Mouse (Mus musculus): ENCODE data around the gene Asf1b. TPM values are rescaled to one million over a fixed set of nuclear protein-coding genes. Genes with fewer than 3 reads are reported as not detected.
A peak's percentile ranks its signal among the peaks of the same experiment; 100 is the strongest.
"Not testable (repeated sequence)": the region's sequence is repeated elsewhere in the genome, so short reads cannot be mapped to it uniquely, and the experiment has no call there.

Gene Asf1b
- total RNA-seq, 2 experiments from 2014 or later: 3.4 to 4.5 TPM

DNA sequence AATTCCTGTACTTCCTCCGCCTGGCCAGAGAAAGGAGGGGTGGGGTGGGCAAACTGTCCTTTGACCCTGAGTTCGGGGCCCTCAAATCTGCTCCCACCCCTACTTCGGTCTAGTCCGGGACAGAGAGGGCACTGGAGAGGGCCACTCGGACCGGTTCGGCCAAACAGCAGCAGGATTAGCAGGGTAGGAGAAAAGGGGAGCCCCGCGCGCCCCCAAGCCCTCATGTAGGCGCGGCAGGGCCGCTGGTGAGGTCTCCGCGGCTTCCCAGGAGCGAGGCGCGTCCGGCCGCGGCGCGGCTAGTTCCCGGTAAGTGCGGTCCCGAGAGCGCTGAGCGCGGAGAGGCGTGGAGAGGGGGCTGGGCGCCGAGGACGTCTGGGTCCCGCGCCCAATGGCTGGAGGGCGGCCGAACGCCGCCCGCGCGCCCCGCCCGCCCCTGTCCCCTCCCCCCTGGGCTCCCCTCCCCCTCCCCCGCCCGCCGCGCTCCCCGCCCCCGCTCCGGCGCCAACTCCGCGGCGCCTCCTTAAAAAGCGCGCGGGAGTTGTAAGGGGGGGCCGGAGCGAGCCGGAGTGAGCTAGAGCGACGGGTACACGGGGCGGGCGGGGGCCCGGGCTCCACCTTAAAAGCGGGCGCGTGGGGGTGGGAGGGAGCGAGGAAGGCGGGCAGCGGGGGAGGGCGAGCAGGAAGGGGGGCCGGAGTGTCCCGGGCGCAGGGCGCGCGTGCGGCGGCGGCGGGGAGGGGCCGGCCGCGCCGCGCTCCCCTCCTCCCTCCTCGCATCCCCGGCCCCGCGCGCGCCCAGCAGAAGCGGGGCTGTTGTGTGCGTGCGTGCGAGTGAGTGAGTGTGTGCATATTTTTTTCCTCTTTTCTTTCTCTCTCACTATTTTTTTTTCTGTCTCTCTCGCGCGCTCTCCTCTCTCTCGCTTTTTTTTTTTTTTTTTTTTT is 41.5 kb downstream of the Asf1b start:
- peak; percentile 93 to 97 for DNase-seq

DNA sequence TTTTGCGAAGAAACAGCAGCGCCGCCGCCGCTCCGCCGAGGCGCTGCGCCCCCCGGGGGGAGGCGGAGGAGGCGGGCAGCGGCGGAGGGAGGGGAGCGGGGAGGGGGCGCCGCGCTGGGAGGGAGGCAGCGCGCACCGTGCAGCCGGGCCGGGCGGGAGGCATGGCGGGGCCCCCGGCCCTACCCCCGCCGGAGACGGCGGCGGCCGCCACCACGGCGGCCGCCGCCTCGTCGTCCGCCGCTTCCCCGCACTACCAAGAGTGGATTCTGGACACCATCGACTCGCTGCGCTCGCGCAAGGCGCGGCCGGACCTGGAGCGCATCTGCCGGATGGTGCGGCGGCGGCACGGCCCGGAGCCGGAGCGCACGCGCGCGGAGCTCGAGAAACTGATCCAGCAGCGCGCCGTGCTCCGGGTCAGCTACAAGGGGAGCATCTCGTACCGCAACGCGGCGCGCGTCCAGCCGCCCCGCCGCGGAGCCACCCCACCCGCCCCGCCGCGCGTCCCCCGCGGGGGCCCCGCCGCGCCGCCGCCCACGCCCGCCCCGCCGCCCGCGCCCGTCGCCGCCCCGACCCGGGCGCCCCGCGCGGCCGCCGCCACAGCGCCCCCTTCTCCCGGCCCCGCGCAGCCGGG is 42.3 kb downstream of the Asf1b start, which contains the start of gene Samd1:
Samd1 (plus strand) TSS at position 162 of the 631 bp plus-strand sequence.
- peak; percentile 61 to 74 for DNase-seq

DNA sequence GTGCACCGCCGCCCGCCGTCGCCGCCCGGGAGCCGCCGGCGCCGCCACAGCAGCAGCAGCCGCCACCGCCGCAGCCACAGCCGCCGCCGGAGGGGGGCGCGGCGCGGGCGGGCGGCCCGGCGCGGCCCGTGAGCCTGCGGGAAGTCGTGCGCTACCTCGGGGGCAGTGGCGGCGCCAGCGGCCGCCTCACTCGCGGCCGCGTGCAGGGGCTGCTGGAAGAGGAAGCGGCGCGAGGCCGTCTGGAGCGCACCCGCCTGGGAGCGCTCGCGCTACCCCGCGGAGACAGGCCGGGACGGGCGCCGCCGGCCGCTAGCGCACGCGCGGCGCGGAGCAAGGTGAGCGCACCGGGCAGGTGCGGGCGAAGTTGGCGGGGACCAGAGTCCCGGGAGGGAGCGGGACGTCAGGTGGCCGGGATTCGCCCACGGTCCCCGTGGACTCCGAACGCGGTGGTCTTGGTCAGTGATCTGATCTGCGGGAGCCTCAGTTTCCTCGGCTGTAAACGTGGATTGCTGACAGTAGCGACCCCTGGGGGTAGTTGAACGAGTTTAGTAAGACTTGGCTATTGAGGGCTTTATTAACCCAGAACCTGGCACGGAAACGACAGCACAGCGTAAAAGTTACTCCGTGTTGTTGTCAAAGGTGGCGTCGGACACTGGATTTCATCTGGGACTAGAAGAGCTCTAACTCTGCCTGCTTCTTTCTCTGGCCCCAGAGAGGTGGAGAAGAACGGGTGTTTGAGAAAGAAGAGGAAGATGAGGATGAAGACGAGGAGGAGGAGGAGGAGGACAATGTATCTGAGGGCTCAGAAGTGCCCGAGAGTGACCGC is 43.1 kb downstream of the Asf1b start:
- DNase-seq: peak; percentile 55 to 73

DNA sequence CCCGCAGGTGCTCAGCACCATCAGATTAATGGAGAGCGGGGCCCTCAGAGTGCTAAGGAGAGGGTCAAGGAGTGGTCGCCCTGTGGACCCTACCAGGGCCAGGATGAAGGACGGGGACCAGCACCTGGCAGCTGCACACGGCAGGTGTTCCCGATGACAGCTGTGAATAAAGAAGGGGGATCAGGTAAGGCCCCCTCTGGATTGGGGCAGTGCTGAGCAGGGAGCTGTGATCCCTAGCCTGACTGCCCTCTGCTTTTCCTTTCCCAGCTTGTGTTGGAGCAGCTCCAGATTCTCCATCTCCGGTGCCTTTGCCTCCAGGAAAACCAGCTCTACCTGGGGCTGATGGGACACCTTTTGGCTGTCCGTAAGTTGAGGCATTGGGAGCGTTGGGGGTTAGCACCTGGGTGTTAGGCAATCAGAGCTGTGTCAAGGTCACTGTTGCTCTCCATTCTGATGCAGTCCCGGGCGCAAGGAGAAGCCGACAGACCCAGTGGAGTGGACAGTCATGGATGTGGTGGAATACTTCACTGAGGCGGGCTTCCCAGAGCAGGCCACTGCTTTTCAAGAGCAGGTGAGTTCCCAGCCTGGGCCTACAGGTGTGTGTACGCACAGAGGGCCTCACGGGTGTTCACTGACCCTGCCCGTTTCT is 43.9 kb downstream of the Asf1b start:
- DNase-seq: no peak

DNA sequence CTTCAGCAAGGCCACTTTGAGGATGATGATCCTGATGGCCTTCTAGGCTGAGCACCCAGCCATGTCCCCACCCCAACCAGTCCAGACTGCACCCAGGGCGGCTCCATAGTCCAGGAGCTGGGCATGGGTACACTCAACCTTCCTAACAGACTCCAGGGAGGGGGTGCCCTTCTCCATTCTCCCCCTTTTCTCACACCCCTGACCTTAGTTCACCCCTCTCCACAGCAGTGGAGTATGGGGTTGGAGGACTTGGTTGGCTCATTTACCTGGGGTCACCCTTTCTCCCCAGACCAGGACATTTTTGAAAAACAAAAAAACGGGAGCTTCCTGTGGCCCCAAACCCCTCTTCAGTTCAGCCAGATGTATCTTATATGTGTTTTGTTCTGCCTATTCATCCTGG is 44.5 kb downstream of the Asf1b start:
- no peak for DNase-seq

DNA sequence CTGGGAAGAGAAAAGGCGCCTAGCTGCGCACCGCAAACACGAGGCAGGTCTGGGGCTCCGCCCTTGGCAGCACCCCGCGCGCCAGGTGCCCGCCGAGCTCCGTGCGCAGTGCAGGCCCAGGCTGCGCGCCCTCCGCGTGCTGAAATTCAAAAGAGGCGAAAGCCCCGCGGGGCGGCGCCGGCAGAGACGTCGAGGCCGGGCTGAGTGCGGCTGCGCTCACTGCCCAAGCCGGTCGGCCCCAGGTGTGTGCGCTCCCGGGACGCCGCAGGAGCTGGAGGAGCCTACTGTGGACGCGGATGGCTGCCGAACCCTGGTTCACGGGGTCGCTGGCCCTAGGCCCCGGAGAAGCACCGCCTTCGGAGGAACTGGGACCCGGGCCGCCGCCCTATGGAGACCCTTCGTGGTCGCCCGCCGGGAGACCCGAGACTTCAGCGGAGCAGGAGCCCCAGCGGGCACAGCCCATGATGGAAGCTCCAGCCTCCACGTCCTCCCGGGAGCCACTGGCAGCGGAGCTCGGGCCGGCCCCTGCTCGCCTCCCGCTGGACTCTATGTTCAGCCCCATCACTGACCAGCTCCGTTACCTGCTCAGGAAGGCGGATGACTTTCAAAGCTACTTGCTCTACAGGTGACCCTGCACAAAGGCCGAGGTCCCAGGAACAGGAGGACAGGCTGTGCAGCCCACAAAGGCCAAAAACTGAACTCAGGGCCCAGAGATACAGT is 46.1 kb downstream of the Asf1b start, which contains the start of gene 1700067K01Rik:
1700067K01Rik (plus strand) TSS at position 222 of the 720 bp plus-strand sequence.
- DNase-seq: no peak

DNA sequence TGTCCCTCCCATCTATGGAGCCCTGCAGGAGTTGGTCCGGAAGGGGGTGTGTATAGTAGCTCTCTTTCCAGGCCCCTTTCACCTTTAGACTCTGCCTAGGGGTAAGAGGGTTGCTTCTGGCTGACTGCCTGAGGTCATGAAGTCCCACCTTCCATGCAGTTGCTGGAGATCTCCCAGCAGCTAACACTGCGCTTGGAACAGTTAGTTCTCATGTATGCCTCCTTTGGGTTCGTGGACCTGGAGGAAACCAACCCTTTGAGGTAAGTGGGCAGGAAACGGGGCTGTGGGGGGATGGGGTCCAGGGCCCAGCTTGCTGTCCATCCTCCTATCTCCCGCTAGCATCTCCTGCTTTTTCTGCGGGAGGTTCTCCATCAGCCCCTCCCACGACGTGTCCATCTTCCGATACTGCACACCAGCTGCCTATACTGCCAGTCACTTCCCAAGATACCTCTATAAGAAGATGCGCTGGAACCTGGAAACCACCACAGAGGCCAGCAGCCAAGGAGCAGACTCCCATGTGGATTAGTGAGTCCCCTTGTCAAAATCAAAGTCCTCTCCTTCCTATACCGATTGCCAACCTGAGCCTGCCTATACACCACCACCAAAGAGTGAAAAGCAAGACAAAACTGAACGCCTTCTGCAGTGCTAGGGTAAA is 47.8 kb downstream of the Asf1b start:
- DNase-seq: no peak

DNA sequence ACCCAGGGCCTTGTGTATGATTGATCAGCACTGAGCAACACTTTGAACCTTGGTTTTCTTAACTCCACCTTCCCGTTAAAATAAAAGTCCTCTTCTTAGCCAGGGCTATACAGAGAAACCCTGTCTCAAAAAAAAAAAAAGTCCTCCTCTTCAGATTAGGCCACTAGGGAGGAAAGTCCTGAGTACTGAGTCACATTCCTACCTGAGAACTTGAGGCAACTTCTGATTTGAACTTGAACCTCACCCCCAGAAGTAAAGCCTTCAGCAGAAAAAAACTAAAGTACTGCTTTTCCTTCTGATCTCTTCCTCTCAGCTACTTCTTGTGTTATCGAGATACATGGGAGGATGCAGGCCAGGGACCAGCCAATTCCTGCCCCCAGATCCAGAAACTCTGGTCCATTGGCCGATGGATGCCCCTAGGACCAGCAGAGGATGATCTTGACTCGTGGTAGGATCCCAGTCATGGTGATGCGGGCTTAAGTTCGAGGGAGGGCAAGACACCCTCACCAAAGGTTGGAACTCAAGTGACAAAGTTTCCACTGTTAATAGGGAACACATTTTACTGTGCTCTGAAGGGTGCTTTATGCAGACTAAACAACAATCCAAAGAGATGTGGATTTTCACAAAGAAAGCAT is 48.4 kb downstream of the Asf1b start:
- DNase-seq: no peak

DNA sequence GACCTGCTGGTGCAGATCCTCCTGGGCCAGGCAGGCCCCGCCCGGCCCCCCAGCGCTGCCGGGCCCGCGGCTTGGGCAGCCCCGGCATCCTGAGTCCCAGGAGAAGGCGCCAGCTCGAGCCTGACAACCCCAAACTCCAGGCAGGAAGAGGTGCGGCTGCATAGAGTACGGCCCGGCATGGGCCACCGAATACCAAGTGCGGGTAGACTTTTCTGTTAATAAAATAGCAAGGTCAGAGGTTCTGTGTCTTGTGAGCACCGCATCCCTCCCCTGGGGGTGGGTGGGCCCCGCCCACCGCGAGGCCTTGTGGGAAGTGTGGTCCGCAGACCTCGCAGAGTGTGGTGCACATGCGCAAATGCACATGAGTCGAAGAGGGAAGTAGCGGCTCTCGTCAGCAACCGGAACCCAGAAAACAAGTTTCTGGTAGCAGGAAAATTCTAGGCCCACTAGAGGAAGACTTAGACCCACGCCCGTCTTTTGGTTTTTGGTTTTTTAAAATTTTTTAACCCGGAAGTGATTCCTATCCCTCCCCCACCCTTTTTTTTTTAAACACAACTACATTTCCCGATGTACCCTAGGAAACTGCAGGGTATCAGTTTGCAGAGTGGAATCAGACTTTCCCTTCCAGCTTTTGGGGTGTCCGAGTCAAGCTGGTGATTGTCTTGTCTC is 49.4 kb downstream of the Asf1b start:
- DNase-seq: peak; percentile 97 to 98

DNA sequence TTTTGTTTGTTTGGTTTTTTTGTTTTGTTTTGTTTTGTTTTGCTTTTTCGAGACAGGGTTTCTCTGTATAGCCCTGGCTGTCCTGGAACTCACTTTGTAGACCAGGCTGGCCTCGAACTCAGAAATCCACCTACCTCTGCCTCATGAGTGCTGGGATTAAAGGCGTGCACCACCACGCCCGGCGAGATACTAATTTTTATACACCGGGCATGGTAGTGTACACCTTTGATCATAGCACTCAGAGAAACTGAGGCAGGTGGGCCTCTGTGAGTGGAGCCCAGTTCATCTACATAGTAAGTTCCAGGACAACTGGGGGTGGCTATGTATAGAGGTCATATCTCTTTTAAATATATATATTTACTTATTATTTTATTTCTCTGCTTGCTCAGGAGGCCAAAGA is 50.2 kb downstream of the Asf1b start:
- DNase-seq: not testable (repeated sequence)

DNA sequence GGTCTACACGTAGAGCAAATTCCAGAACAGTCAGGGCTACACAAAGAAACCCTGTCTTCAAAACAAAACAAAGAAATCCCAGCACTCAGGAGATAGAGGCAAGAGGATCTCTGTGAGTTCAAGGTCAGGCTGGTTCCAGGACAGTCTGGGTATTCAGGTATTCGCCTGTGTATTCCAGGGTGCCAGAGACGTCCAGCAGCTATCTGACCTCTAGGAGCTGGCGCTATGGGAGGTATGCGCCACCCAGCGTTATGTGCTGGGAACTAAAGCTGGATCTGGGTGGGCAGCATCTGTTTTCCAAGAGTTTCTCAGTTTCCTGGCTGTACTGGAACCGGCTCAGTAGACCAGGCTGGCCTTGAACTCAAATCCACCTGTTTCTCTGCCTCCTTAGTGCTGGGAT is 53.1 kb downstream of the Asf1b start:
- peak in 1 of 2 experiments; percentile 21 for DNase-seq

DNA sequence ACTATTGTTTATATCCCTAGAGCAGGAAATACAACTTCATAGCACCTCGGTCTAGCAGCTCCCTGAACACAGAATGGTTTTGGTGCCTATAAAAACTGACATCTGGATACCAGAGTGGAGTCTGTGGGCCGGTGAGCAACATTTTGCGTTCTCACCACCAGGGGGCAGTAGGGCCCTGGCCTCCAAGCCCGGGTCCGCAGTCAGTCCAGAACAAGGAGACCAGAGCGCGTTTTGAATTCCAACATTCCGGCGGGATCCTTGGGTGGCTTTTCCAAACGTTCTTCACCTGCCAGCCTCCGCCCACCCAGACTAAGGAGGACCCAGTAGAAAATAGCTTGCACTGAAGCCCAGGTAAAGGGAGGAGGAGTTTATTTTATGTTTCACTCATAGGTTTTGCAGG is 54.6 kb downstream of the Asf1b start:
- peak; percentile 91 to 93 for DNase-seq

DNA sequence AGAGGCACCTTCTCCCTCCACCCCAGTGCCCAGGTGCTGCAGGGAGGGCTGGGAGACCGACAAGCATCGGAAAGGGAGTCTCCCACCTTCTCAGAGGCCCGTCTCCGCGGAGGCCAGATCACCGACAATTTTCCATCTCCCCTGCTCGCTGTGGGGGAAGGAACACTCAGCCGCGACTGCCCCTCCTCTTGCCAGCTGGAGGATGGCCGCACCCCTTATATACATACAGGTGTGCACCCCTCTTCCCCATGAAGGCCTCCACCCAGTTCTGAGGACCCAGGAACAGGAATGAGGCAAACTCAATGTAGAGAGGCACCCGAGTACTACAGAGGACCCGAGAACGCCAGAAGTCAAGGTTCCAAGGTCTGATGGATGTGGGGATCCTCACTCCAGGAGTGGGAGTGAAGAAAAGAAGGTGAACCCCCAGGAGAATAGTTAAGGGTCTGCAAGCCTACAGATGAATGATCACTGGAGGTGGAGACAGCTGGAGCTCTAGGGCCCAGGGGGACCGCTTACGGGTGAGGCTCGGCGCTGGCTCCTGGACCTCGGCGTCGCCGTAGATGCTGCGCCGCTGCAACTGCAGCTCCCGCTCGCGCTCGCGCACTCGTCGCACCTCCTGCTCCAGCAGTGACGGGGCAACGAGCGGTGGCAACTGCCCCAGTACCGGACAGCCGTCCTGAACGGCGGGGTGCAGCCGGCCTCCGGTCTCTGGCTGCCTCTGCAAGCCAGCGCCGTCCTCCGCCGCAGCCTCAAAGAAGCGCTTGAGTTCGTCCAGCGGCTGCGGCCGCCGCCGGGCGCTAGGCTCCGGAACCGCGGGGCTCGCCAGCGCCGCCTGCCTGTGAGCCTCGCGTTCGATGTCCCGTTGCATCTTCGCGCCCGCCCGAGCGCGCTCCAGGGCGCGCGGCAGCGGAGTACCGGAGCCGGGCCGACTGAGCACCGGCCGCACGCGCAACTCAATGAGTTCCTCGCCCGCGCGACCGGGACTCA is 55.6 kb downstream of the Asf1b start:
- DNase-seq: peak; percentile 85 to 92

DNA sequence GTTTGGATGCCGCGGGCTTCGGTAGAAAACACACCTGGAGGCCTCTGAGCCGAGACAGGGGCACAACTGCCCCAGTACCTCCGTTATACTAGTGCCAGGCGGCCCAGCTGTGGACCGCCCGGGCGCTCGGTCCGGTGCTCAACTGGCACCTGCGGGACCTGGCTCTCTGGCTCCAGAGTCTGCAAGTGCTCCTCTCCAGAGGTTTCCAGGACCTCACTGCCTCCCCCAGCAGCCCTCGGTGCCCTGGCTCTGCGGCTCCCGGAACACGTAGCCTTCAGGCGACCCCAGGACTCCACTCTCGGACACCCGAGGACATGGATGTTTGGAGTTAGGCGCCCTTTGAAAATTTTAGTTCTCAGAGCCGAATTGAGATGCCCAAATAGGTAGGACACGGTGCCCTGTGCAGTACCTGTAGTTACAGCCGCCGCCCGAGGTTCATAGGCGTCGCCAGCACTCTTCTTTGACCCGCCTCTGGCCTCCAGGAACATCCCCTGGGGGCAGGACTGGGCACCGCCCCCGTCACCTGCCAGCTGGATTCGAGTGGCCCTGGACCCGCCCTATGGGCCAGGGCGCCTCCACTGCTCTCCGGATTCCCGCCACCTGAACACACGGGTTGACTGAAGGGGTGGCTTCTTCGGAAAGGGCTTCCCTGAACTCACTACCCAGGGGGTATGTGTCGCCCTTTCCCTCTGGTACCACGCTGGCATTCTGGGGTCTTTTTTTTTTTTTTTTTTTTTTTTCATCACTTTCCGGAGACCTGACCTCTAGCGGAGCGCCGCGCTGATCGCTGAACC is 56.6 kb downstream of the Asf1b start, which contains the start of gene 2210011C24Rik:
2210011C24Rik (minus strand) TSS at position 467 of the 794 bp plus-strand sequence.
- DNase-seq: peak in 1 of 2 experiments; percentile 31

DNA sequence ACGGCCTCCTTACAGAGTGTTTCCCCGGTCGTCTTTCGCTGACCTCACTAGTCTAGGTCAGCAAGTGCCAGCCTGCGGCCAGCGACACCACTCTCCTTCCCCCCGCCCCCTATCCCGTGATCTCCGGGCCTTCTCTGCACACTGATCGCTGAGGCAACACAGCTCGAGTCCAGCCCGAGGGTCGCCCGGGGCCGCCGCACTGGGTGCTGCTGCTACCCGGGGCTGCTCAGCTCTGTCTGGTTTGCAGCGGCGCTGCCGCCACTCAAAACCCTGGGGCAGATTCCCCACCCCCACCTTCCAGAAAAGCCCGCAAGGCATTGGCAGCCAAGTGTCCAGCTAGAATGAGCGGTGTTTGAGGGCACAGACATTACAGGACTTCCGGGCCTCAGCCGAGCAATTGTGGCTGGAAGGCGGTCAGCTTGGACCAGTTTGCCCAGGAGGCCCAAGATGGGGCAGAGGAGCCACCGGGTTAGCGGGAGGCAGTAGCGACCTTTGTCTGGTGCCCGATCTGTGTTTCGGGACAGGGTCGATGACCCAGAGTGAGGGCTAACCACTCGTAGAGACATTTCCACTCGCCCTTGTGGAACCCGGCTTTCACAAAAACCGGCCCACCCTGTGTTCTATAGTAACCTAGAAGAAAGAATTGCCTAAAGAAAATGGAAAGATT is 57.3 kb downstream of the Asf1b start:
- DNase-seq: no peak

DNA sequence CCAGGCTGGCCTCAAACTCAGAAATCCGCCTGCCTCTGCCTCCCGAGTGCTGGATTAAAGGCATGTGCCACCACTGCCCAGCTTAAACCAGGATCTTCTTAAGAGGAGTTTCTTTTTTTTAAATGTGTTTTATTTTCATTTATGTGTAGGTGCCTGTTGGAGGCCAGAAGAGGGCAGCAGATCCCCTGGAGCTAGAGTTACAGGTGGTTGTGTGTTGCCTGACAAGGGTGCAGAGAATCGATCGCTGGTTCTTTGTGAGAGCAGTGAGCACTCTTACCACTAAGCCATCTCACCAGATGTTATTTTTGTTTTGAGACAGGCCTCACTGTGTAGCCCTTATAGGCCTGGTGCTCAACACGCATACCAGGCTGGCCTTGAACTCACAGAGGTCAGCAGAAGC is 60.5 kb downstream of the Asf1b start:
- DNase-seq: no peak

DNA sequence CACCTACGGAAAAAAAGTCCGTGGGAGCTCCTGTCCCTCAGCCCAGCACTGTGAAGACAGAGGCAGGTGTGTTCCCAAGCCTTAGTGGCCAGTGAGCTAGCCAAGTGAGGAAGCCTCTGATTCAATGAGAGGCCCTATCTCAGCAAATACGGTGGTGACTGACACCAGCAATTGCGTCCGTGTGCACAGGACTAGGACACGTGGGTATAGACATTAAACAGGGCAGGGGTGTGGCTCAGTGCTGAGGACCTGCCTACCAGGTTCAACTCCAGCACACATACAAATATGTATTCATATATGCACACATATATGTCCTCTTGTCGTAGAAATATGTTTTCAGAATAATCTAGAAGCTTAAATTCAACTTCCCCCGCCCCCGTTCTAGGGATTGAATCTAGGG is 64.4 kb downstream of the Asf1b start:
- no peak for DNase-seq

Data from adrenal gland, postnatal 36 days (tissue).